Mouse (Mus musculus) intestine, embryonic 14.5 days (tissue): ENCODE results near the gene 3110021N24Rik. TPM values are rescaled to one million over a fixed set of nuclear protein-coding genes. Genes with fewer than 3 reads are reported as not detected.

Experiments used
- ATAC-seq: fragments of 200-750 bp; cut with Nextera tagmentation; replicated peaks from 2 replicates; pipeline ENCODE4 v1.8.0; 2017; ENCODE audit warnings: low read depth, moderate number of reproducible peaks, moderate TSS enrichment, moderate library complexity; ENCODE audit not compliant: low FRiP score, low TSS enrichment
- DNase-seq: peaks from one replicate; pipeline ENCODE4 v3.0.0-alpha.2; 2018; ENCODE audit warnings: low spot score
- H3K27ac ChIP-seq: fragments of 300-500 bp; sonication (generic); 2 replicates; pipeline ENCODE4 v1.5.1; 2014; ENCODE audit warnings: low read depth, mild to moderate bottlenecking, control low read depth
- H3K27me3 ChIP-seq: fragments of 300-500 bp; sonication (generic); replicated peaks from 2 replicates; pipeline ENCODE4 v1.6.1; 2014; ENCODE audit warnings: low read length, control low read depth; ENCODE audit not compliant: control insufficient read depth, insufficient read depth
- H3K36me3 ChIP-seq: fragments of 300-500 bp; sonication (generic); 2 replicates; pipeline ENCODE4 v1.6.1; 2014; ENCODE audit warnings: low read length, control low read depth; ENCODE audit not compliant: control insufficient read depth, insufficient read depth
- H3K4me1 ChIP-seq: fragments of 300-500 bp; sonication (generic); replicated peaks from 2 replicates; pipeline ENCODE4 v1.6.1; 2014; ENCODE audit warnings: low read length, control low read depth, mixed read lengths; ENCODE audit not compliant: control insufficient read depth, insufficient read depth
- H3K4me2 ChIP-seq: fragments of 300-500 bp; sonication (generic); 2 replicates; pipeline ENCODE4 v1.6.1; 2014; ENCODE audit warnings: low read length
- H3K4me3 ChIP-seq: fragments of 300-500 bp; sonication (generic); 2 replicates; pipeline ENCODE4 v1.5.1; 2014; ENCODE audit warnings: low read depth, low read length, control low read depth, mixed read lengths
- H3K9ac ChIP-seq: fragments of 300-500 bp; sonication (generic); 2 replicates; pipeline ENCODE4 v1.6.1; 2014; ENCODE audit warnings: mild to moderate bottlenecking, low read length
- H3K9me3 ChIP-seq: fragments of 300-500 bp; sonication (generic); 2 replicates; pipeline ENCODE4 v1.6.1; 2016; ENCODE audit warnings: low read length, control low read depth; ENCODE audit not compliant: control insufficient read depth
- WGBS: fragments of 180-500 bp; shearing (Covaris S2); extraction: QIAGEN DNeasy Blood & Tissue Kit; methylation state at CpG from one replicate; pipeline ENCODE4 v1.1.7; 2014; 5-methylcytosine and 5-hydroxymethylcytosine counted together
- polyA plus RNA-seq: library from polyadenylated mRNA; unstranded; fragments of >200 nt; fragmentation: Nextera tagmentation; extraction: Ambion mirVana; gene quantifications from 2 replicates; pipeline ENCODE4 v1.2.1, GENCODE M21; 2014

The 3110021N24Rik gene
- polyA plus RNA-seq, 1 experiment from 2014 or later, result 1.6 TPM

DNA sequence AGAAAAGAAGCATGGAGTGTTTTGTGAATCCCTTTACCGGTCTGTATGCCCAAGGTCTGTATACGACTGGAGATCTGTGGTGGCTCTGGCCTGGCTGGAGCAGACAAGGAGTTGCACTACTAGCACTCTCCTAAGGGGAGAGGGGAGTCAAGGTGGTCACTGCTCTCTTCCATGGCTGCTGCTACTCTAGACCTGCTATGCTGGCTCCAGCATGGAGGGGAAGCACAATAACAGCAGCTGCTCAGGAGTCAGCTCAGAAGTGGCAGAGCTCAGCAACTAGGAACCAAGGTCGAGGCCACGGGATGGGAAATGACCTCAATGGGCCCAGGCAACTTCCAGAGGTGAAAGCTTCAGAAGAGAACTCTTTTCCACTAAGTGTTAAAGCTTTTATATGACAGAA lies 91.7 kb downstream of the 3110021N24Rik start:
- no peaks in the 10 kb centered on the region for H3K9me3 ChIP-seq

DNA sequence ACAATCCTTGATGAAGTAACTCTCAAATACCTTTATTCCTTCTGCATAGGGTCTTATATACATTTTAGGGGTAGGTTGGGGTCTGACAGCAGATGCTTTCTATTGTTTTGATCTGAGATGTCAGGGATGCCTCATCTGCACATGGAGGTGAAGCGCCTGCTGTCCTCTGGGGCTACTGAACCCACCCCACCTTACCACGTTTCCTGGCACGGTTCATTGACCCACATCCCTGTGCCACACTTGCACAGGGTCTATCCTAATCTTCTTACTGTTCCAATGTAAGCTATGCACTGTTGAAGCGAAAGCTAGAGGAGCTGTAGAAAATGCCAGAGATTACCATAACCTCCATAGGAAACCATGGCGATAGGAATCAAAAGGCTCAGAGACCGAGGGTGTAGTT lies 92.1 kb downstream of the 3110021N24Rik start:
- H3K27me3 ChIP-seq, result no peaks in the 10 kb centered on the region
- no peak overlapping the region for H3K4me2 ChIP-seq
- peaks cover 11% of the 10 kb centered on the region for H3K36me3 ChIP-seq
- no peaks in the 10 kb centered on the region for H3K4me1 ChIP-seq
- no peak overlapping the region for H3K9ac ChIP-seq
- 73% methylated on average over 6 of the region's 6 CpGs for WGBS
- H3K4me3 ChIP-seq, result no peak overlapping the region
- no peaks in the 10 kb centered on the region for H3K9me3 ChIP-seq
- H3K27ac ChIP-seq, result no peak overlapping the region
- no peak for ATAC-seq
- no peak for DNase-seq

More for the DNA sequence above, 91.7 kb downstream of the 3110021N24Rik start:
- Histone ChIP-seq H3K27ac (no peak overlapping the region), H3K36me3 (peaks cover 11% of the 10 kb centered on the region), H3K27me3 (no peaks in the 10 kb centered on the region), H3K9ac (no peak overlapping the region), H3K4me3 (no peak overlapping the region), H3K4me1 (no peaks in the 10 kb centered on the region), H3K4me2 (no peak overlapping the region)
- WGBS, result 62% methylated on average over 4 of the region's 4 CpGs
- no peak for DNase-seq
- ATAC-seq, result no peak

- Histone ChIP-seq H3K4me1 (no peaks in the 10 kb centered on the region), H3K27ac (no peak overlapping the region), H3K4me2 (no peak overlapping the region), H3K27me3 (no peaks in the 10 kb centered on the region), H3K9me3 (no peaks in the 10 kb centered on the region), H3K36me3 (peaks cover 94% of the 10 kb centered on the region), H3K9ac (no peak overlapping the region), H3K4me3 (no peak overlapping the region)
- DNase-seq (no peak), ATAC-seq (no peak)
- WGBS, result 94% methylated on average over 3 of the region's 3 CpGs
These were observed 106.2 kb downstream of the 3110021N24Rik start for GRCm38 (mm10) chr4:108825677-108826076.

- DNase-seq (no peak), ATAC-seq (no peak)
- Histone ChIP-seq H3K27ac (no peak overlapping the region), H3K27me3 (no peaks in the 10 kb centered on the region), H3K36me3 (peaks cover 90% of the 10 kb centered on the region), H3K4me2 (no peak overlapping the region), H3K4me3 (no peak overlapping the region), H3K4me1 (peaks cover 2% of the 10 kb centered on the region; the same call in 1 of the 2 replicates), H3K9ac (no peak overlapping the region), H3K9me3 (no peaks in the 10 kb centered on the region)
- 87% methylated on average over 1 of the region's 1 CpGs for WGBS
These were observed 106.6 kb downstream of the 3110021N24Rik start for GRCm38 (mm10) chr4:108826096-108826495.

DNA sequence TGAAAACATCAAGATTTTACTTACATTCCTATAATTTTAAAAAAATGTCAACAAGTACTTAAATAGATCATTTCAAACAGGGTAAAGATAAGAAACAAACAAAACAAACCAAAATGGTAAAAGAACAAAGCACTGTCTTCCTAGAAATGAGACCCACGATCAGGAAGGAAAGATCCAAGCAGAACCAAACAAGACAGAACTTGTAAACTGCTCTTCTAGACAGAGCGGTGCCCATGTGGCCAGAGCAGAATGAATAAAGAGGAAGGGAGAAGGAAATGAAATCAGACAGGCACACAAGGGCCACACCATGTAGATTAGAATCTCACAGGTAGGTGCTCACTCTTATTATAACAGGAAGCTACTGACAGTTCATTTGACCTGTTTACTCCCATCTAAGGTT lies 107.2 kb downstream of the 3110021N24Rik start:
- WGBS, result 95% methylated on average over 2 of the region's 2 CpGs
- DNase-seq (no peak), ATAC-seq (no peak)
- Histone ChIP-seq H3K4me2 (no peak overlapping the region), H3K9me3 (no peaks in the 10 kb centered on the region), H3K4me3 (no peak overlapping the region), H3K9ac (no peak overlapping the region), H3K27me3 (no peaks in the 10 kb centered on the region), H3K36me3 (peaks cover 85% of the 10 kb centered on the region), H3K4me1 (peaks cover 6% of the 10 kb centered on the region), H3K27ac (no peak overlapping the region)

DNA sequence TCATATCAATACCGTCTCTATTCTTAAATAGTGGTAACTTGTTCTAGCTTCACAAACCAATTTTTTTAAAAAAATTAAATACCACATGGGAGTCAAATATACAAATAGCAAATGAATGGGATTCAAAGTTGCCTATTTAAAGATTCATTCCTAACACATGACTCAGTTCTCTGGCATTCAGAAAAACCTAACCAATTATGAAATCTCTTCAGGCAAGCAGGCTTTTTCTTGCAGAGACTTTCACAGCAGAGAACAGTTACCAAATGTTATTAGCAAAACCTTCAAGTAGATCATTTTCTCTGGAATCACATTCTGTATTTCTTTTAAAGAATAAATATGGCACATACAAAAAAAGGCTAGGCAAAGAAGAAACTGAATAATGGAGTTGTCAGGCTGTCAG lies 111.2 kb downstream of the 3110021N24Rik start:
- Histone ChIP-seq H3K36me3 (peaks cover 46% of the 10 kb centered on the region), H3K4me2 (no peak overlapping the region), H3K27ac (no peak overlapping the region), H3K4me1 (peaks cover 20% of the 10 kb centered on the region), H3K27me3 (no peaks in the 10 kb centered on the region), H3K9ac (no peak overlapping the region), H3K9me3 (no peaks in the 10 kb centered on the region), H3K4me3 (no peak overlapping the region)
- DNase-seq (no peak), ATAC-seq (no peak)
- WGBS, result 83% methylated on average over 1 of the region's 1 CpGs

Other genes with a start within 250 kb of the 3110021N24Rik start
- gene Prpf38a, start 140.3 kb upstream of the 3110021N24Rik start, polyA plus RNA-seq, result 83.5 and 85.0 TPM in 2 replicates
- gene Orc1, start 140.2 kb upstream of the 3110021N24Rik start, polyA plus RNA-seq, result 12.6 and 14.1 TPM in 2 replicates
- gene Cc2d1b, start 99.7 kb upstream of the 3110021N24Rik start, polyA plus RNA-seq, result 32.5 and 32.8 TPM in 2 replicates
- 4.5 and 4.9 TPM in 2 replicates for gene Zfyve9, start 61.1 kb downstream of the 3110021N24Rik start, polyA plus RNA-seq
- gene Btf3l4, start 114.0 kb downstream of the 3110021N24Rik start, polyA plus RNA-seq, result 169 and 171 TPM in 2 replicates
- gene Txndc12, start 115.0 kb downstream of the 3110021N24Rik start, polyA plus RNA-seq, result 108 and 117 TPM in 2 replicates
- gene Kti12, start 128.1 kb downstream of the 3110021N24Rik start, polyA plus RNA-seq, result 58.5 and 60.5 TPM in 2 replicates
- gene A730015C16Rik, start 129.0 kb downstream of the 3110021N24Rik start, polyA plus RNA-seq, result 1.4 and 1.6 TPM in 2 replicates
- 14.5 and 16.9 TPM in 2 replicates for gene Rab3b, start 159.4 kb downstream of the 3110021N24Rik start, polyA plus RNA-seq